Mouse (Mus musculus): ENCODE results near the gene Ccdc57. TPM values are rescaled to one million over a fixed set of nuclear protein-coding genes. Genes with fewer than 3 reads are reported as not detected.

Gene Ccdc57
- polyA plus RNA-seq, 1 experiment from 2014 or later: 4.5 TPM

DNA sequence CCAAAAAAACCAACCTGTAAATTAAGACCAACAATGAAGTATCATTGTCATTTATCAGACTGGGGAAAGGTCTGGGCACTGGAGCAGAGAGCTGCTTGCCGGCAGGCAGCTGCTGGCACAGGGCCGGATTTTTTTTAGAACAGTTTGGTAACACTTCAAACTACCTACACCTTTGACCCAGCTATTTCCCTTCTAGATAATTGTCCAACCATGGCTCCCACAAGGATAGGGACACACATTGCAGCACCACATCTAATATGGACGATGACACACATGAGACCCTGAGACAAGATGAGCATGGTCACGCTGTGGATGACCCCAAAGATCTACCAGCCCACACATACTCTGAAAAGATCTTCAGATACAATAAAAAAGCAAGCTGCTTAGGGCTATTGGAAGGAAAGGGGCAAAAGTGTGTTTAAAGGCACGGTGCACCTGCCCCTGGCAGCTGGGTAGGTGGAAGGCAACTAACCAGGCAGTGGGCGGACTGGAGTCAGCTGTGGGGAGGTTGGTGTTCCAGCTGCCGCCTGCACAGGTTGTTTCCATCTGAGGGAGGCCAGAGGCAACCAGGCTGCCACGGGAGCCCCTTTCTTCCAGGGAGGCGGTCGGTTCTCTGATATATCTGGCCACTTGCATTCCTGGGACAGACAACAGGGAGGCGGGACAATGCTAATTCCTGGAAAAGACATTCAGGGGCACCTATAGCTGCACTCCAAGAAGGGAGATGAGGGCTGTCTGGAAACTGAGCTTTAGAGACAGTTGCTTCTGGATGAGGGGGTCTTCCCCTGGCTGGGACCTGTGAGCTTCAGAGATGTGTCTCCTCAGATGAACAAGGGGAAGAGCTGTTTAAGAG, 80.4 kb downstream of the Ccdc57 start:
- 67% methylated on average over 11 of the region's 11 CpGs for WGBS

DNA sequence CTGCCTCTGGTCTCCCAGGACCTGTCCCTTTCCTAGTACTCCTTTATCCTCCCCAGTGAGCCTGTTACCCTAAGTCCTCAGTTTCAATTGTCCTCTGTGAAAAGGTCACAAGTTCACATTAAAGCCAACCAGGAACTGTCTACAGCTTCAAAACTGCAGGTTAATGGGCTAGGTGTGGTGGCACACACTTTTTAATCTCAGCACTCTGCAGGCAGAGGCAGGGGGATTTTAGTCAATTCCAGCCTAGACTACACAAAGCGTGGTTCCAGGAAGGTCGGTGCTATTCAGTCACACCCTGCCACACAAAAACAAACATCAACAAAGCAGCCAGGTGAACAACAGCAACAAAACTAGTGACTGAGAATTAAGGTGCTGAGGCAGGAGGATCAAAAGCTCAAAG, 81.1 kb downstream of the Ccdc57 start:
- Histone ChIP-seq H3K4me2 (ENCODE audit: low read depth, low read length) (no peak overlapping the region), H3K27ac (replicated peaks; ENCODE audit: low read depth, low read length) (no peak overlapping the region), H3K4me1 (ENCODE audit: control insufficient read depth, insufficient read depth, low read length) (no peaks in the 10 kb centered on the region), H3K4me3 (ENCODE audit: low read depth, low read length) (no peak overlapping the region), H3K9ac (replicated peaks; ENCODE audit: low read length) (no peak overlapping the region), H3K27me3 (ENCODE audit: control insufficient read depth, insufficient read depth, low read length) (no peaks in the 10 kb centered on the region), H3K9me3 (replicated peaks; ENCODE audit: control insufficient read depth, low read length) (no peaks in the 10 kb centered on the region), H3K36me3 (replicated peaks; ENCODE audit: control insufficient read depth, insufficient read depth, low read depth, low read length) (no peaks in the 10 kb centered on the region)
- WGBS: 72% methylated on average over 2 of the region's 2 CpGs
- ATAC-seq (replicated peaks; ENCODE audit: insufficient number of reproducible peaks, low FRiP score, low TSS enrichment, low read depth) (no peak), DNase-seq (ENCODE audit: low spot score) (no peak)

More for the DNA sequence above, 80.4 kb downstream of the Ccdc57 start:
- no peak overlapping the region for H3K27ac ChIP-seq (replicated peaks; ENCODE audit: low read depth, low read length)
- H3K4me2 ChIP-seq (ENCODE audit: low read depth, low read length): no peak overlapping the region
- no peaks in the 10 kb centered on the region for H3K27me3 ChIP-seq (ENCODE audit: control insufficient read depth, insufficient read depth, low read length)
- no peaks in the 10 kb centered on the region for H3K36me3 ChIP-seq (replicated peaks; ENCODE audit: control insufficient read depth, insufficient read depth, low read depth, low read length)
- DNase-seq (ENCODE audit: low spot score) (no peak), ATAC-seq (replicated peaks; ENCODE audit: insufficient number of reproducible peaks, low FRiP score, low TSS enrichment, low read depth) (no peak)
- H3K9me3 ChIP-seq (replicated peaks; ENCODE audit: control insufficient read depth, low read length): no peaks in the 10 kb centered on the region
- H3K4me1 ChIP-seq (ENCODE audit: control insufficient read depth, insufficient read depth, low read length): no peaks in the 10 kb centered on the region
- no peak overlapping the region for H3K4me3 ChIP-seq (ENCODE audit: low read depth, low read length)
- no peak overlapping the region for H3K9ac ChIP-seq (replicated peaks; ENCODE audit: low read length)

DNA sequence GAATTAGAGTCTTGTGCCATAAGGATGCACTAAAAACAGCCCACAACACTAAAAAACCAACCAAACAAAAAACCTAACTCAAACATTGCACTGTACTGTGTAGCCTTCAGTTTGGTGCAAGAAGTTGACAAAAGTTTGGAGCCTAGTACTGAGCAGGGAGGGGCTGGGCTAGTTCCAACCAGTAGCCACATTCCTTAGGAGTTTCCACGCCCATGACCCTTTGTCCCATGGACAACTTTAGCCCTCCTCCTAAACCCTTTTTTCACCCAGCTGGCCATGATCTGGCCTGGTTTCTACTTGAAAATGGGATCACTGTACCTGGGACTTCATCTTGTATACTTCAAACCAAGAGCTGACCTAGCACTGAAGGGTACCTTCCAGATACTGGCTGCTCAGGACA, 81.5 kb downstream of the Ccdc57 start:
- H3K27ac ChIP-seq (replicated peaks; ENCODE audit: low read depth, low read length): no peak overlapping the region
- no peak for ATAC-seq (replicated peaks; ENCODE audit: insufficient number of reproducible peaks, low FRiP score, low TSS enrichment, low read depth)
- 67% methylated on average over 1 of the region's 1 CpGs for WGBS
- DNase-seq (ENCODE audit: low spot score): no peak
- no peaks in the 10 kb centered on the region for H3K27me3 ChIP-seq (ENCODE audit: control insufficient read depth, insufficient read depth, low read length)
- H3K4me2 ChIP-seq (ENCODE audit: low read depth, low read length): no peak overlapping the region
- no peaks in the 10 kb centered on the region for H3K9me3 ChIP-seq (replicated peaks; ENCODE audit: control insufficient read depth, low read length)
- H3K4me1 ChIP-seq (ENCODE audit: control insufficient read depth, insufficient read depth, low read length): no peaks in the 10 kb centered on the region
- no peaks in the 10 kb centered on the region for H3K36me3 ChIP-seq (replicated peaks; ENCODE audit: control insufficient read depth, insufficient read depth, low read depth, low read length)
- H3K9ac ChIP-seq (replicated peaks; ENCODE audit: low read length): no peak overlapping the region
- H3K4me3 ChIP-seq (ENCODE audit: low read depth, low read length): no peak overlapping the region

DNA sequence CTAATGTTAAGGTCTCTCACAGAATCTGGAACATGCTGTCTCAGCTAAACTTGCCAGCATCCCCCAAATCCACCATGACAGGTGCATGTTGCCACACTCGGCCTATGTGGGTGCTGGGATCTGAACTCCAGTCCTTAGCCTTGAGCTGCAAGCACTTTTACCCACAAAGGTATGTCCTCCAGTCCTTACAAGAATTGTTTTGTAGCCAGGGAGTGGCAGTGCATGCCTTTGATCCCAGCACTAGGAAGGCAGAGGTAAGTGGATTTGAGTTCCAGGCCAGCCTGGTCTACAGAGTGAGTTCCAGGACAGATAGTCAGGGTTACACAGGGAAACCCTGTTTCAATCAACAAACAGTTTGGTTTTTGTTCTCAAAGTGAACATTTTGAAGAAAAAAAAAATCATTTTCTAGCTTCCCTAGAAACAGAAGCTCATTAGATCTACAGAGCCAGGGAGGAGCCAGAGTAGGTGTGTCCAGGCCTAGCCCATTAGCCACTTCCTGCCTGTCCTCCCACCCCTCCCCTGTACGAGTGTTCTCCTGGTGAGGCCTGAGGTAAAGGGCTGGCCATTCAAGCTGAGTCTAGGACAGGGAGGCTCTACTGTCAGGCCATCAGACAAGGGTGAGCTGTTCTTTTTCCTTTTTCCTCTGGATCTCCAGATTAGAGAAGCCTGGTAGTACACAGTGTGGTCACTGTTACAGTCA, 82.2 kb downstream of the Ccdc57 start:
- Histone ChIP-seq H3K4me3 (ENCODE audit: low read depth, low read length) (no peak overlapping the region), H3K4me2 (ENCODE audit: low read depth, low read length) (no peak overlapping the region), H3K9me3 (replicated peaks; ENCODE audit: control insufficient read depth, low read length) (no peaks in the 10 kb centered on the region), H3K36me3 (replicated peaks; ENCODE audit: control insufficient read depth, insufficient read depth, low read depth, low read length) (no peaks in the 10 kb centered on the region), H3K4me1 (ENCODE audit: control insufficient read depth, insufficient read depth, low read length) (no peaks in the 10 kb centered on the region), H3K27ac (replicated peaks; ENCODE audit: low read depth, low read length) (no peak overlapping the region), H3K9ac (replicated peaks; ENCODE audit: low read length) (no peak overlapping the region), H3K27me3 (ENCODE audit: control insufficient read depth, insufficient read depth, low read length) (no peaks in the 10 kb centered on the region)
- DNase-seq (ENCODE audit: low spot score) (no peak), ATAC-seq (replicated peaks; ENCODE audit: insufficient number of reproducible peaks, low FRiP score, low TSS enrichment, low read depth) (no peak)
- WGBS: 56% methylated on average over 2 of the region's 2 CpGs

DNA sequence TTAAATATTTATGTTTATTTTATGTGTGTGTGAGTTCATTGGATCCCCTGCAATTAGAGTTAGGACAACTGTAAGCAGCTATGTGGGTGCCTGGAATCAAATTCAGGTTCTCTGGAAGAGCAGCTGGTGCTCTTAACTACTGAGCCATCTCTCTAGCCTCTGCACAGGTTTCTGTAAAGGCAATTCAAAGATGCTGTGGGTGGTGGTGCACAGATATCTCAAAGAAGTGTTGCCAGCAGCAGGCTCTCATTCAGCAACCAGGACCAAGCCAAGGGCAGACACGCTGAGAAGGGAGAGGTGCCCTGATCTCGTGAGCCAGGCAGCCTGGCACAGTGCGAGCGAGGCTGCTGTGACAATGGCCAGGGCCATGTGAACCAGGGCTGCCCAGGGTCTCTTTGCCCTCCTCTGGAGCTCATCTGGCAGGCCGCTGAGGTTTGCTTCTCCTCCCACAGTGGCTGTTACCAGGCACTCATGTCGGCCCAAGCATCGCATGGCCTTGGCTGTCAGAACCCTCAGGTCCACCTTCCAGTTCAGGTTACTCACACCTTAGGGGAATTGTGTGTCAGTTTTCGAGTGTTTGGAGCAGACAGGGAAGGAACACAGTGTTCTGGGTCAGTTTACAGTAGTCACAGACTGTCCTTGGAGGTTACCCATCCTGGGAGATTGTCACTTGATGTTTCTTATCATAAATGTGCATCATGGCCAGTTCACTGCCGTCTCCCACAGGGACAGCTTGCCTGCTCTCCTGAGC, 85.8 kb downstream of the Ccdc57 start:
- H3K9me3 ChIP-seq (replicated peaks; ENCODE audit: control insufficient read depth, low read length): no peaks in the 10 kb centered on the region
- no peak overlapping the region for H3K4me3 ChIP-seq (ENCODE audit: low read depth, low read length)
- H3K36me3 ChIP-seq (replicated peaks; ENCODE audit: control insufficient read depth, insufficient read depth, low read depth, low read length): no peaks in the 10 kb centered on the region
- no peak overlapping the region for H3K27ac ChIP-seq (replicated peaks; ENCODE audit: low read depth, low read length)
- no peaks in the 10 kb centered on the region for H3K27me3 ChIP-seq (ENCODE audit: control insufficient read depth, insufficient read depth, low read length)
- 91% methylated on average over 9 of the region's 9 CpGs for WGBS
- ATAC-seq (replicated peaks; ENCODE audit: insufficient number of reproducible peaks, low FRiP score, low TSS enrichment, low read depth) (no peak), DNase-seq (ENCODE audit: low spot score) (no peak)
- no peaks in the 10 kb centered on the region for H3K4me1 ChIP-seq (ENCODE audit: control insufficient read depth, insufficient read depth, low read length)
- H3K9ac ChIP-seq (replicated peaks; ENCODE audit: low read length): no peak overlapping the region
- no peak overlapping the region for H3K4me2 ChIP-seq (ENCODE audit: low read depth, low read length)

DNA sequence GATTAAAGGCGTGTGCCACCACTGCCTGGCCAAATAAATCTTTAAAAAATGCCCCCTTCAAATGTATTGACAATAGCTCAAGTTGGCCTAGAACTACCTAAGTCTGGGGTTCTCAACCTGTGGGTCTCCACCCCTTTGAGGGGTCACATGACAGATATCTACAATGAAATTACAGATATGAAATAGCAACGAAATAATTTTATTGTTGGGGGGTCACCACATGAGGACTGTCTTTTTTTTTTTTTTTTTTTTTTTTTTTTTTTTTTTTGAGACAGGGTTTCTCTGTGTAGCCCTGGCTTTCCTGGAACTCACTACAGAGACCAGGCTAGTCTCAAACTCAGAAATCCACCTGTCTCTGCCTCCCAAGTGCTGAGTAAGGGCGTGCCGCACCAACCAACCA, 88.3 kb downstream of the Ccdc57 start:
- no peak overlapping the region for H3K4me2 ChIP-seq (ENCODE audit: low read depth, low read length)
- no peaks in the 10 kb centered on the region for H3K36me3 ChIP-seq (replicated peaks; ENCODE audit: control insufficient read depth, insufficient read depth, low read depth, low read length)
- no peak overlapping the region for H3K9ac ChIP-seq (replicated peaks; ENCODE audit: low read length)
- no peak for ATAC-seq (replicated peaks; ENCODE audit: insufficient number of reproducible peaks, low FRiP score, low TSS enrichment, low read depth)
- no peak for DNase-seq (ENCODE audit: low spot score)
- no peaks in the 10 kb centered on the region for H3K9me3 ChIP-seq (replicated peaks; ENCODE audit: control insufficient read depth, low read length)
- no peak overlapping the region for H3K27ac ChIP-seq (replicated peaks; ENCODE audit: low read depth, low read length)
- WGBS: 92% methylated on average over 4 of the region's 4 CpGs
- no peaks in the 10 kb centered on the region for H3K27me3 ChIP-seq (ENCODE audit: control insufficient read depth, insufficient read depth, low read length)
- H3K4me1 ChIP-seq (ENCODE audit: control insufficient read depth, insufficient read depth, low read length): no peaks in the 10 kb centered on the region
- no peak overlapping the region for H3K4me3 ChIP-seq (ENCODE audit: low read depth, low read length)

DNA sequence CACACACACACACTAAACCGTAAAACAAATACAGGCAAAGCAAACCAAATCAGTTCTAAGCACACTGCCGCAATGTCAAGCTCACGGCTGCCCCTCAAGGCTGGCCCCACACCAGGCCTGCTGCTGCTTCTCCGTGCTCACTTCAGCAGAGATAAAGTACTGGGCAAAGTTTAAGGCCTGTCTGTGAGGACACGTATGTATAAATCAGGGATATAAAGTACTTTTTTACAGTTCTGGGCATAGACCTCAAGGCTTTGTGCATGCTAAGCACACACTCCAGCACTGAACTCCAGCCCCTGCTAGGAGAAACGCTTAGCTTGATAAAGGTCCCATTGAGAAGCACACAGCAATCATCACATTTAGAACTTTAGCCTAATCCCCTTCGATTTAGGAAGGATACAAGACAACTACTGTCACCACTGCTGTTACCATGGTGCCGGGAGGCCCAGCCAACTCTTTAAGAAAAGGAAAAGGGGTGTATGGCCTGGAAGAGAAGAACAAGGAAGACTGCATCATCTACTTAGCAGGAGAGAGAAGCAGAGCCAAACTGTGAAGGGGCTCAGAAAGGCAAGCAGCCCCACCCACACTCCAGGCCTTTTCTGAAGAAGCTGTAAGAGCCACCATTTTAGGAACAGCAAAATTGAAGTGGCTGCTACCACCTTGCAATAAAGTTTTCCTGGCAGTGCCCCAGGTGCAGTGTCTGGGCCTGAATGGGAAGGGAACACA, 99.0 kb downstream of the Ccdc57 start:
- Histone ChIP-seq H3K27ac (replicated peaks; ENCODE audit: low read depth, low read length) (0 out of 2 replicates have a peak overlapping the region, but pooled peaks have one; percentile 28), H3K4me3 (ENCODE audit: low read depth, low read length) (no peak overlapping the region), H3K4me2 (ENCODE audit: low read depth, low read length) (no peak overlapping the region), H3K4me1 (ENCODE audit: control insufficient read depth, insufficient read depth, low read length) (no peaks in the 10 kb centered on the region), H3K9ac (replicated peaks; ENCODE audit: low read length) (0 out of 2 replicates have a peak overlapping the region, but pooled peaks have one; percentile 18), H3K27me3 (ENCODE audit: control insufficient read depth, insufficient read depth, low read length) (no peaks in the 10 kb centered on the region), H3K9me3 (replicated peaks; ENCODE audit: control insufficient read depth, low read length) (no peaks in the 10 kb centered on the region), H3K36me3 (replicated peaks; ENCODE audit: control insufficient read depth, insufficient read depth, low read depth, low read length) (no peaks in the 10 kb centered on the region)
- DNase-seq (ENCODE audit: low spot score) (peak; percentile 2), ATAC-seq (replicated peaks; ENCODE audit: insufficient number of reproducible peaks, low FRiP score, low TSS enrichment, low read depth) (no peak)
- 68% methylated on average over 8 of the region's 8 CpGs for WGBS
